In genomic region chrX:38442425-38442824, GRCm38 (mm10) we compare ENCODE assay signal across 18 mouse cellular contexts. TPM values are rescaled to one million over a fixed set of nuclear protein-coding genes. Genes with fewer than 3 reads are reported as not detected.
DNase-seq lines count a peak whose midpoint lies in the region; TF ChIP-seq lines count a peak whose summit lies in the region.
"Had no signal": no experiment of that assay in that cellular context is flagged by ENCODE, and none has a peak within 500 bp of the region (broad histone marks: within the 10 kb centered on the region; RNA-seq: fewer than 3 reads in every experiment).

No protein-coding gene starts in this region.

- no peaks in the 10 kb centered on the region; the same call in 1 of the 2 replicates for H3K79me2 ChIP-seq in liver, adult 2 months (ENCODE audit: control insufficient read depth, insufficient read depth, low read length)

- TF ChIP-seq POLR2A in liver, adult 2 months (IDR thresholded peaks at IDR 0.05; ENCODE audit: extremely low read depth, insufficient read depth, low read length): no peak

- no peaks in the 10 kb centered on the region for H3K27me3 ChIP-seq in liver, adult 2 months (ENCODE audit: control insufficient read depth, insufficient read depth, low read length)
- H3K27me3 ChIP-seq: embryonic facial prominence, embryonic 12.5 days; forebrain, embryonic 13.5 days; heart, embryonic 15.5 days; limb, embryonic 15.5 days; lung, embryonic 15.5 days; neural tube, embryonic 15.5 days had no signal

- no peak for TF ChIP-seq CTCF in liver, adult 2 months (IDR thresholded peaks at IDR 0.05; ENCODE audit: low read depth, low read length)

- 29% methylated on average over 1 of the region's 1 CpGs for WGBS in liver, adult 2 months

- DNase-seq in gastrocnemius, adult 18-20 months (ENCODE audit: low spot score): peak; percentile 8
- no peak for DNase-seq in gastrocnemius, adult 8-10 months (ENCODE audit: low spot score in 2 of 2)
- DNase-seq in liver, adult 2 months (ENCODE audit: extremely low read depth, low read depth, low spot score): peak; percentile 90
- DNase-seq in liver: no peak
- DNase-seq in MN1 (ENCODE audit: low spot score): peak; percentile 17
- DNase-seq in adipocyte (ENCODE audit: low spot score): peak; percentile 71
- DNase-seq in spleen, adult 12 weeks (ENCODE audit: low spot score): no peak
- DNase-seq: cerebellum, adult 9-10 months; gastrocnemius, postnatal 36 days; heart, postnatal 4 days had no signal

- H3K9ac ChIP-seq in liver, adult 2 months (ENCODE audit: low read depth, low read length): no peak overlapping the region
- H3K9ac ChIP-seq: embryonic facial prominence, embryonic 12.5 days; forebrain, embryonic 13.5 days; heart, embryonic 15.5 days; limb, embryonic 15.5 days; lung, embryonic 15.5 days; neural tube, embryonic 15.5 days had no signal

- H3K36me3 ChIP-seq in liver, adult 2 months (ENCODE audit: control insufficient read depth, insufficient read depth, low read length): peaks cover 32% of the 10 kb centered on the region
- H3K36me3 ChIP-seq: embryonic facial prominence, embryonic 12.5 days; lung, embryonic 15.5 days; neural tube, embryonic 15.5 days had no signal

- H3K27ac ChIP-seq in liver, adult 2 months (replicated peaks; ENCODE audit: insufficient read depth, low read depth, low read length): peak overlapping the region; percentile 72; the same call in 1 of the 2 replicates
- H3K27ac ChIP-seq: embryonic facial prominence, embryonic 12.5 days; forebrain, embryonic 13.5 days; heart, embryonic 15.5 days; hindbrain, postnatal 0 days; limb, embryonic 15.5 days; lung, embryonic 15.5 days; neural tube, embryonic 15.5 days had no signal

- H3K4me1 ChIP-seq in liver, adult 2 months (ENCODE audit: control insufficient read depth, insufficient read depth, low read length): peaks cover 21% of the 10 kb centered on the region; the same call in 1 of the 2 replicates
- H3K4me1 ChIP-seq: embryonic facial prominence, embryonic 12.5 days; forebrain, embryonic 13.5 days; limb, embryonic 15.5 days; lung, embryonic 15.5 days; neural tube, embryonic 15.5 days had no signal

- no peak overlapping the region for H3K4me3 ChIP-seq in liver, adult 2 months (ENCODE audit: insufficient read depth, low read depth, low read length)
- H3K4me3 ChIP-seq: embryonic facial prominence, embryonic 12.5 days; erythroblast, embryonic 14.5 days; forebrain, embryonic 13.5 days; heart, embryonic 15.5 days; limb, embryonic 15.5 days; lung, embryonic 15.5 days; neural tube, embryonic 15.5 days had no signal

RNA-seq across cellular contexts. Expression of gene Lamp2, which starts 13.8 kb away (rescaled TPM):
- total RNA-seq in gastrocnemius, adult 18-20 months (2021): 10 to 100 TPM; 53.7 to 60.4 TPM
- 10 to 100 TPM; 51.2 to 62.6 (median 56.5) TPM for total RNA-seq in gastrocnemius, adult 8-10 months (2022)
- total RNA-seq in liver, adult 2 months (2014; rRNA removed): 414 and 458 TPM in 2 replicates
- 203 and 230 TPM in 2 replicates for polyA plus RNA-seq in liver, adult 2 months (2012; rRNA removed)

Comparison
In these comparisons a context has a peak if more than half of its experiments do, and no peak if none do; other contexts are left out.
1. DNase-seq: peak in gastrocnemius, adult 18-20 months (single experiment), liver, adult 2 months (single experiment), MN1 (single experiment) and adipocyte (single experiment); none in gastrocnemius, adult 8-10 months (0 of 2), liver (single experiment) and spleen, adult 12 weeks (single experiment).